Mouse (Mus musculus) heart, adult 2 months (tissue): Measurements from ENCODE around the gene Phyhd1. TPM values are rescaled to one million over a fixed set of nuclear protein-coding genes. Genes with fewer than 3 reads are reported as not detected.

ENCODE experiments used
- DNase-seq, 2 experiments: peaks; one replicate each; pipeline ENCODE4 v3.0.0; 2021
- H3K27ac ChIP-seq: fragments of 200-600 bp; 2 replicates; pipeline ENCODE4 v1.8.1; 2022
- H3K27me3 ChIP-seq: fragments of 200-500 bp; 2 replicates; pipeline ENCODE4 v1.6.1; 2012; ENCODE audit warnings: mild to moderate bottlenecking, low read length, inconsistent platforms, mixed read lengths; ENCODE audit not compliant: control insufficient read depth, insufficient read depth
- H3K36me3 ChIP-seq: fragments of 200-500 bp; 2 replicates; pipeline ENCODE4 v1.6.1; 2012; ENCODE audit warnings: low read length, inconsistent platforms; ENCODE audit not compliant: control insufficient read depth, insufficient read depth
- H3K4me1 ChIP-seq: fragments of 200-500 bp; 2 replicates; pipeline ENCODE4 v1.6.1; 2011; ENCODE audit warnings: low read length; ENCODE audit not compliant: control insufficient read depth, insufficient read depth
- H3K4me3 ChIP-seq: fragments of 200-600 bp; 2 replicates; pipeline ENCODE4 v1.8.1; 2022
- H3K79me2 ChIP-seq: fragments of 200-500 bp; replicated peaks from 2 replicates; pipeline ENCODE4 v1.6.1; 2012; ENCODE audit warnings: mild to moderate bottlenecking, inconsistent platforms, low read length, moderate library complexity, mixed read lengths; ENCODE audit not compliant: control insufficient read depth, insufficient read depth
- H3K9ac ChIP-seq: fragments of 200-500 bp; 2 replicates; pipeline ENCODE4 v1.6.1; 2012; ENCODE audit warnings: low read depth, mild to moderate bottlenecking, control low read depth, inconsistent platforms, low read length, mixed read lengths
- CTCF ChIP-seq: fragments of 200-600 bp; IDR thresholded peaks from 2 replicates; pipeline ENCODE4 v1.8.1; 2022; ENCODE audit warnings: antibody characterized with exemption, mild to moderate bottlenecking, moderate library complexity
- EP300 ChIP-seq: fragments of 200-500 bp; IDR thresholded peaks from 2 replicates; pipeline ENCODE4 v1.6.1; 2011; ENCODE audit warnings: low read depth, low read length, control low read depth; ENCODE audit not compliant: insufficient read depth
- POLR2A ChIP-seq: fragments of 200-500 bp; IDR thresholded peaks from 2 replicates; pipeline ENCODE4 v1.6.1; 2011; ENCODE audit warnings: mild to moderate bottlenecking, low read depth, low read length, control low read depth; ENCODE audit not compliant: insufficient read depth
- WGBS: fragments of 180-500 bp; shearing (Covaris S2); methylation state at CpG from one replicate; pipeline ENCODE4 v1.1.7; 2018; 5-methylcytosine and 5-hydroxymethylcytosine counted together
- intact Hi-C: fragments of 180-260 bp; cut with DNase I; formaldehyde crosslinking; loops from one replicate; pipeline ENCODE4 v1.15.1; 2025
- polyA plus RNA-seq: library from polyadenylated mRNA; depleted of rRNA; stranded (reverse); fragments of >200 nt; gene quantifications from 2 replicates; pipeline ENCODE4 v1.2.3, GENCODE M21; 2012
- total RNA-seq, 2 experiments: library from RNA; stranded (reverse); gene quantifications; 2 replicates each; pipeline ENCODE4 v1.2.3; 2021

The Phyhd1 gene
- total and polyA plus RNA-seq, 3 experiments = 108 to 148 (median 112) TPM

DNA sequence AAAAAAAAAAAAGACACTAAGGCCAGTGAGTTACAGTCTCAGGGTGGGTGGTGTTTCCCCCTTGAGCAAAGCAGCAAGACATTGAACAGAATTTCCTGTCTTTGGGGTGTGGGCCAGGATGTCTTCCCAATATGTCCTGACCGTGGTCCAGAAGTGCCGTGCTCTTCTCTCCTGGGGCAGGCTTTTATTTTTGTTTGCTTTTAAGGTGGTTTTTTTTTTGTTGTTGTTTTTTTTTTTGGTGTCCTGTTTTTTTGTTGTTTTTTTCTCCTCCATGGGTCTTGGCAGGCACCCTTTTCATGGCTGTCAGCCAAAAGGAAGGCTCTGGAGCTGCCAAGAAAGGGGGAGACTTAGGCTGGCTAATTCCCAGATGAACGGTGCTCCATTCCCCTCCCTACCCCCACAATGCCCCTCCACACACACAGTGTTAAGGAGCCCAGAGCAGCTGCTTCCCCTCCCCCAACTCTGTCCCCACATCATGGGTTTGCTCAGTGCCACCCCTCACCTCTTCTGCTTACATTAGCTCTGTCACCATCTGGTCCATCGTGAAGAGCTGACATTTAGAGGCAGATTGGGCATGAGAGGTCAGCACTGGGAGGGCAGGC, 3.1 kb upstream of the Phyhd1 start:
- Histone ChIP-seq H3K9ac (no peak overlapping the region), H3K27me3 (no peaks in the 10 kb centered on the region), H3K27ac (peak overlapping the region; percentile 97), H3K36me3 (peaks cover 43% of the 10 kb centered on the region), H3K79me2 (peaks cover 2% of the 10 kb centered on the region), H3K4me1 (peaks cover 64% of the 10 kb centered on the region), H3K4me3 (0 out of 2 replicates have a peak overlapping the region, but pooled peaks have one; percentile 20)
- TF ChIP-seq EP300 (peak; percentile 91), CTCF (no peak), POLR2A (0 out of 2 replicates have a peak, but pooled peaks have one; percentile 23)
- intact Hi-C loops = no loop called here
- peak; percentile 76 to 78 for DNase-seq
- WGBS = 7% methylated on average over 4 of the region's 4 CpGs

DNA sequence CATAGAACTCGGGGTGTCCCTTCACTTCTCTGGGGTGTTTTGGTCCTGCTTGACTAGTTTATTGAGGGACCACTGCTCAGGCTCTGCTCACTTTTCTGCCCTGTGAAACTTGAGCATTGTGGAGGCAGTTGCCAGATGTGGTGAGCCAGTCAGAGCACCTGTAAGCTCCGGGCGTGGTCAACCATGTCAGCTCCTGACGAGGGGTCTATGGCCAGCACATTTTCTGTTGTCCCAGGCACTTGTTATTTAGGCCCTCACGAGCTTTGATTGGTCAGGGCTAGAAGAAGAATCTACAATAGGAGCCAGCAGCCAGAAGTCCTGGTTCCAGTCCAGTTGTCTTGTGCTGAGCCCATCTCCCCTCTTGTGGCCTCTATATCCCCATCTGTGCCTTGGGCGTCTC, 2.2 kb upstream of the Phyhd1 start:
- WGBS = 76% methylated on average over 6 of the region's 6 CpGs
- DNase-seq = peak in 1 of 2 experiments; percentile 23
- TF ChIP-seq EP300 = no peak
- TF ChIP-seq CTCF = no peak

DNA sequence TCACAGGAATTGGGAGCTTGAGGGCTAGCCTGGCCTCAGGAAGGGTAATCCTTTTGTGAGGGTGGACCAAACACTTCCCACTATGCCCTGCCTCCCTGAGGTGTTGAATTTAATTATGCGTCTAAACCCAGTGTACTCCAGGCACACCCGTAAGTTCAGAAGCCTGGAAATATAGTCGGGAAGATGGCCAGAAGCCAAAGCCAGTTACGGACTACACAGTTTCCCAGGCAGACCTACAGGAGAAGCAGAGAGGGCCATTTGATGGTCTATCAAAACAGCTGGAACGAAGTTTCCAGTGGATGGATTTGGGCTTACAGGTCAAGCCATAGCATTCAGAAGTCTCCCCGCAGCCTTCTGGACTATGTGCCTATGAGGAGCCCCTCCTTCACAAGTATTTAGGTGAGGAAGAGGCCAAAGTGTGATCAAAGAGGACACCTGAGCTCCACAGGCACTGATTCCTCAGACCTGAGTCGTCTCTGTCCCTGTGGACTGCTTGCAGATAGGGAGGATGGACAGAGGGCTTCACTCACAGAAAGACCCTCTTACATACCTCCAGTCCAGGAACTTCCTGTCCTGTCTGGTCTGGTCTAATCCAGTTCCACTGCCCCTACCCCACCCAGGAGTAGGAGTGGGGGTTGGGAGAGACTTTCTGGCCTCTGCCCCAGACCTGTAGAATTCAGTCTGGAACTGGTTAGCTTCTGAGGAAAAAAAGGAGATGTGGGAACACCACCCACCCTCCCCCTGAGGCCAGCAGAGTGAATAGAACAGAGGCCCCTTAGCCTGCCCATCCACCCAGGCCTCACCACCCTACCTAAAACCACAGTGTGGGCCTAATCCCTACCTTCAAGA, 1.1 kb upstream of the Phyhd1 start:
- Histone ChIP-seq H3K27me3 (no peaks in the 10 kb centered on the region), H3K79me2 (peaks cover 2% of the 10 kb centered on the region), H3K9ac (peak overlapping the region; percentile 48), H3K27ac (peak overlapping the region; percentile 97), H3K36me3 (peaks cover 41% of the 10 kb centered on the region), H3K4me3 (no peak overlapping the region), H3K4me1 (peaks cover 60% of the 10 kb centered on the region)
- TF ChIP-seq POLR2A = no peak; the same call in 1 of the 2 replicates
- no peak for TF ChIP-seq EP300
- no peak for TF ChIP-seq CTCF
- WGBS = 23% methylated on average over 7 of the region's 7 CpGs
- intact Hi-C loops = loop anchor here (1.0 kb wide), 1 partner anchor 25 kb away; the partner anchor contains the start of gene Gm28035
- DNase-seq = peak in 1 of 2 experiments; percentile 37

More for the DNA sequence above, 2.2 kb upstream of the Phyhd1 start:
- H3K27ac ChIP-seq = peak overlapping the region; percentile 97
- no peaks in the 10 kb centered on the region for H3K27me3 ChIP-seq
- peaks cover 63% of the 10 kb centered on the region for H3K4me1 ChIP-seq
- H3K36me3 ChIP-seq = peaks cover 41% of the 10 kb centered on the region
- no peak overlapping the region for H3K9ac ChIP-seq
- no peak overlapping the region for H3K4me3 ChIP-seq
- intact Hi-C loops = no loop called here
- H3K79me2 ChIP-seq = peaks cover 2% of the 10 kb centered on the region

DNA sequence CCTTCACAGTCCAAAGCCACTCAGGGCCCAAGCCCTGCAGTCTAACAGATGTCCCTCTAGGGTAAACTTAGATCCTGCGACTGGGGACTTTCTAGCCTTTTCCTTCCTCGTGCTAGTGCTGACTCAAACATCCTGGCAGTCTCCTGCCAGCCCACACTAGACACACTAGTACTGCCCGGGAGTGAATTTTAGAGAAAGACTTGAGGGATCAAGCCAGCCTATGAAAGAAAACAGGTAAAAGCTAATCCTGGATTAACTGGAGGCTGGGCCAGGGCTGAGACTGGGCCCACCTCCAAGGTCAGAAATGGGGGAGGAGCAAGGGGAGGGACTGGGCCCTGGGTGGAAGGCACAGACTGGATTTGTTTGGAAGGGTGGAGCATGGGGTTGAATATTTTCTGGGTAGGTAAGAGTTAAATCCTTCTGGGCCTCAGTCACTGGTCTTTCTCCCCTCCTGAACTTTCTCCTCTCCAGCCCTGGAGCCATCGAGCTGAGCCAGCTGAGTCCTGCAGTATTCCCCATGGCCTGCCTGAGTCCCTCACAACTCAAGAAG, 464 bp downstream of the Phyhd1 start:
- Histone ChIP-seq H3K36me3 (peaks cover 35% of the 10 kb centered on the region), H3K79me2 (peaks cover 2% of the 10 kb centered on the region; the same call in 1 of the 2 replicates), H3K27me3 (no peaks in the 10 kb centered on the region), H3K4me3 (peak overlapping the region; percentile 31), H3K9ac (peak overlapping the region; percentile 60), H3K27ac (peak overlapping the region; percentile 97), H3K4me1 (peaks cover 57% of the 10 kb centered on the region)
- WGBS = 2% methylated on average over 4 of the region's 4 CpGs
- DNase-seq = peak; percentile 85 to 88
- TF ChIP-seq CTCF (no peak), EP300 (0 out of 2 replicates have a peak, but pooled peaks have one; percentile 69), POLR2A (peak; percentile 73)
- intact Hi-C loops = no loop called here

DNA sequence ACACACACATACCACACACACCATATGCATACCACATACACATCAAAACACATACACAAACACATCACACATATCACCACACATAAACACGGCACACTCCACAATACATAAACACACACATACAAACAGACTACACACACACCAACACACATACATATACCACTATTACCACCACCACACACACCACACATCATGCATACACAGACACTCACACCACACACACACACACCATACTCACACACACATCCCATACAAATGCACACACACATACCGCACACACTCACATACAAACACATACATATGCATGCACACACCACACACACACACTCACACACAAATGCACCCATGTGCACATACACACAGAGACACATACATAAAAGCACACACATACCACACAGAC, 1.5 kb downstream of the Phyhd1 start:
- H3K27me3 ChIP-seq = no peaks in the 10 kb centered on the region
- peak overlapping the region; percentile 80 for H3K27ac ChIP-seq
- H3K4me3 ChIP-seq = no peak overlapping the region
- TF ChIP-seq POLR2A (no peak), CTCF (no peak), EP300 (no peak)
- peaks cover 49% of the 10 kb centered on the region for H3K4me1 ChIP-seq
- intact Hi-C loops = no loop called here
- 98% methylated on average over 2 of the region's 2 CpGs for WGBS
- peaks cover 27% of the 10 kb centered on the region for H3K36me3 ChIP-seq
- H3K9ac ChIP-seq = peak overlapping the region; percentile 60
- DNase-seq = peak in 1 of 2 experiments; percentile 3
- H3K79me2 ChIP-seq = no peaks in the 10 kb centered on the region

DNA sequence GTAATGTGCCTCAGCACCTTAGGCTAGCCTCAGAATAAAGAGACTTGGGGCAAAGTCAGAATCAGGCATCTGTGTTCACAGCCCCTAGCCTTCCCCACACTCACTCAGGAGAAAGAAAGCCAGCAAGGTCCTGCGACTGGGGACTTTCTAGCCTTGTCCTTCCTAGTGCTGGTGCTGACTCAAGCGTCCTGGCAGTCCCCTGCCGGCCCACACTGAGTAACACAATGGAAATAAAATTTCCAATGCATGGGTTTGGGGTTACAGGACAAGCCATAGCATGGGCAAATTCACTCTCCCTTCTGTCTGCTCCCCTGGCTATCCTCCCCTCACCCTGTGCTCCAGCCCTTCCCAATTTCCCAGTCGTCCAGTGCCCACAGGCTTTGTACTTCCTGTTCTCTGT, 2.4 kb downstream of the Phyhd1 start:
- no peak overlapping the region for H3K4me3 ChIP-seq
- 29% methylated on average over 4 of the region's 4 CpGs for WGBS
- H3K79me2 ChIP-seq = no peaks in the 10 kb centered on the region
- H3K4me1 ChIP-seq = peaks cover 44% of the 10 kb centered on the region
- TF ChIP-seq CTCF (peak; percentile 20; the same call in 1 of the 2 replicates), POLR2A (no peak)
- DNase-seq = peak in 1 of 2 experiments; percentile 15
- intact Hi-C loops = no loop called here
- H3K9ac ChIP-seq = no peak overlapping the region
- no peaks in the 10 kb centered on the region for H3K27me3 ChIP-seq
- peaks cover 24% of the 10 kb centered on the region for H3K36me3 ChIP-seq
- H3K27ac ChIP-seq = peak overlapping the region; percentile 80
